Mouse (Mus musculus) 3T3-L1 (cell line): ENCODE results near the gene Sec24b.
A peak's percentile ranks its signal among the peaks of the same experiment; 100 is the strongest.

Experiments
- DNase-seq: peaks from one replicate; pipeline ENCODE4 v3.0.0-alpha.2; 2015; ENCODE audit warnings: low read depth, low spot score

The Sec24b gene

DNA sequence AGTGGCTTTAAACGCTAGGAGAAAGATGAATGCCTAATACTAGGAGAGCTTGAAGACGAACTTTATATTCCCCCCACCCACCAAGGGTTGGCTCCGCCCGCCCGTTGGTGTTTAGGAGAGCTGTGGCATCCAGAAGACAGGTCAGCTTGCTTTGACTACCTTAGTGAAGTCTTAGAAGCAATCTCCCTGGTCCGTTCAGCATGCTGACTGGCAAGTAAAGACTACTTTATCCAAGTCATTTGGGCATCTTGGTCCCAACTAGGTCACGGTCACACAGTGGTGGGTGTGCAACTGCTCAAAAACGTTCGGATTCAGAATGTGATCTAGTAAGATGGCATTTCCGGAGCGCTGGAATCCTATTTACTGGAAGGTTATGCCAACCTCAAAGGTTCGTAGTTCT, at the start of gene Sec24b:
Gene Sec24b, minus strand, starts transcription at position 273 of the 400 bp plus-strand sequence.
- peak; percentile 73 for DNase-seq

DNA sequence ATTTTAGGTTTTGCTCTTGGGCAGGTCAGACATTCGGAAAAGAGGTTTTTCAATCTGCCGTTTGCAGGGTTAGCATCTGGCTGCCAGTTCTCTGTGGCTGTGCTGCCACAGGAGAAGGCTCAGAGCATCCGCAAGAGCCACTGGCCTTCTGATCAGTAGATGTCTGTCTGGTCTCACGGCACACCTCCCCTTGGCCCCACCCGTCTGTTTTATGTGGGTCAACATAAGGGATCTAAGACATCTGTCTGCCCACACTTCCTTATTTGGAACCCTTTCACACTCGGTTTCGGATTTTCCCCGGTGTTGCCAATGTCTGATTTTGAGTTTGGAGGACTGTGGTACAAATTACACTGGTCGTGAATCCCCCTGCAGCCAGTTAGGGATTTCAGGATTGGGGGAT, 43.1 kb upstream of the Sec24b start:
- DNase-seq: no peak

DNA sequence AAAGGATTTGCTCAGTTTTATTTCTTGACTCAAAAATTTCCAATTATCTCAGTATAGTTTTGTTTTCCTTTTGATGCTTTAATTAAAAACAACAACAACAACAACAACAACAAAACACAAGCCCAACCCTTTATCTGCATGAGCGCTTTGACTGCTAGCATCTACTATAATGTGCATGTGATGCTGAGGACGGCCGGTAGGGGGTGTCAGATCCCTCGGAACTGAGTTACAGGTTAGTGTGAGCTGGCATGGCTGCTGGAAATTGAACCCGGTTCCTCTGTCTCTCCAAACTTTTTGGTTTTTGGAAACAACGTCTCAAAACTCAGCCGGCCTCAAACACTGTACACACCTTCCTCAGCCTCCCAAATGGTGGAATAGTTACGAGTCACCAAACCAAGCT, 42.1 kb upstream of the Sec24b start:
- DNase-seq: peak; percentile 20

DNA sequence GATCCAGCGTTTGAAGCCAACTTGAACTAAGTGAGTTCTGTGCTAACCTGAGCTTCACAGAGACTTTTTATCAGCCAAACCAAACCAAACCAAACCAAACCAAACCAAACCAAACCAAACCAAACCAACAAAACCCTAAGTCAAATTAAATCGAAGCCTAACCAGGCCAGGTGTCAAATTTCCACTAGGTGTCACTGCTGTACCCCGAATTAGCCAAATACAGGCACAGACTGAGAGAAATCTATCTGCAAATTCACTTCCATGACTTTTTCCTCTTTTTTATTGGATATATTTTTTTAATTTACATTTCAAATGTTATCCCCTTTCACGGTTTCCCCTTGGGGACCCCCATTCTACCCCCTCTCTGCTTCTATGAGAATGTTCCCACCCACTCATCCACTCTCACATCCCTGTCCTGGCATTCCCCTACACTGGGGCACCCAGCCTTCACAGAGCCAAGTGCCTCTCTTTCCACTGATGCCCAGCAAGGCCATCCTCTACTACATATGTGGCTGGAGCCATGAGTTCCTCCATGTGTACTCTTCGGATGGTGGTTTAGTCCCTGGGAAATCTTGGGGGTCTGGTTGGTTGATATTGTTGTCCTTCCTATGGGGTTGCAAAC, 33.9 kb upstream of the Sec24b start:
- DNase-seq: peak; percentile 68

DNA sequence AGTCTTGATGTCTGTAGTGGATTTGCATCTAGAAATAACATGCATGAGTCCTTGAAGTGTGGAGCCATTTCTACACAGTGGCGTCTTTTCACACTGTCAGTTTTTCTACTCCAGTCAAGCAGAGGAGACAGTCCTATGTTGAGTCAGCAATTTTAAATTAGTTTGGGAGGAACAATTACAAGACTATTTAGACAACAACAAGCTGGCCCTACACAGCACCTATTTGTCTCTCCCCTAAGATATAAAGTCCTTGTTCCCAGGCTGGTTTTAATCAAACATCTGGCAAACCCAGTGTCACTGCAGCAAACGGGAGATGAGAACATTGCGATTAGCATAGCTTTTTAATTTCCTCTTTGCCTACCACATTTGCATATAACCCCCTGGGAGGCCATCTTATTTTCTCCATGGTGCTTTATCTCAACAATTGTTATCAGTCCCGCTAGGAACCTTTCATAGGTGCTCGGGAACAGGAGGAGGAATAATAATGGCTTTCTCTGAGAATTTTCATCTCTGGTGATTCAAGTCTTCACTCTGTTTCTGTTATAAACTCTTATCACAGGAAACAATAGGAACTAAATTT, 32.9 kb upstream of the Sec24b start:
- DNase-seq: no peak

DNA sequence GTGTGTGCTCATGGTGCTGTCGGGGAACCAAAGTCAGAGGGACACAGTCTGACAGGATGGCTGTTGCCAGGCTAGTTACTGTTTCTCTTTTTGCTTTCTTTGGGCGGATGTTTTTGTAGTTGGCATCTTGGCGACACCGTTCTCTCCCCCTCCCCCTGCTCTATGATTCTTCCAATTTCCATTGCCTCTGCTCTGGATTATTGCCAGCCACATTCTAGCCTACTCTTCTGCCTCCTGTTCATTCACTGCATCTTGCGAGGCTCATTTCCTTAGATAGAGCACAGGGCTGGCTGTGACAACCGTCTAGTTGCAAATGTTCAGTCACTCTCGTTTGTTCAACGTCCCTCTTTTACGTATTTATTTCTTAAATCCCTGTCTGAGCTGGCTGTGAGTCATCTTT, 29.1 kb upstream of the Sec24b start:
- DNase-seq: no peak

DNA sequence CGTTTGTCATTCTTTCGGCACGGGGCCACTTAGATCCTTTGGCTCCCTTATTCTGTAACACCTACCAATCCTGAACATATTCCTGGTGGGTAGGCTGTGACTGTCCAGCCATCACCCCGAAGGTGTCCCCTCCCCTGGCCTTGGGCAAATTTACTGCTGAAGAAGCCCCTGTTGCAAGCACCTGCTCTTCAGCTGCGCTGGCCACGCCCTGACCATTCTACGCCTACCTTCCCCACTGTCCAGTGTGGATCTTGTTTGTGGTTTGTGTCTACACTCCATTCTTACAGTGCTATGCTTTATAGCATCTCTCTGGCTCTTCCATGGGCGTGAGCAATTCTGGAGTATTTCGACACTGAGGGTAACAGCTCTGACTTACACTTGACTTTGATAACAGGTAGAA, 27.3 kb upstream of the Sec24b start:
- no peak for DNase-seq

DNA sequence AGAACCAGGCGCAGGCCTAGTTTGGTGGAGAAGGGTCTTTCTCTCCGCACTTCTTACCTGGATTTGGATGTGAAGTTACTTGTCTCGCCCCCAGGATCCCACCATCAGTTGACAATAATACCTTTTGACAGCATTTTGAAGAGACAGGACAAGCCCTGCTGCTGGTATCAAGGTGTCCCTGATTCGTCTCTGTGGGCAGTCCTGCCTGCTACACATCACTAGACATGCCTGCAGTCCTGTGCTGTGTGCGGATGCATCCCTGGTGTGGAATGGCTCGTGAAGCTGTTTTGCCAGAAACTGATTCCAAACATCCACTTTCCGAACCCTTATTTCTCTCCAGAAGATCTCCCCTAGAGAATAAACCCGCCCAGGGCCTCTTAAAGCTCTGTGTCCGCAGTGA, 26.1 kb upstream of the Sec24b start:
- DNase-seq: no peak

DNA sequence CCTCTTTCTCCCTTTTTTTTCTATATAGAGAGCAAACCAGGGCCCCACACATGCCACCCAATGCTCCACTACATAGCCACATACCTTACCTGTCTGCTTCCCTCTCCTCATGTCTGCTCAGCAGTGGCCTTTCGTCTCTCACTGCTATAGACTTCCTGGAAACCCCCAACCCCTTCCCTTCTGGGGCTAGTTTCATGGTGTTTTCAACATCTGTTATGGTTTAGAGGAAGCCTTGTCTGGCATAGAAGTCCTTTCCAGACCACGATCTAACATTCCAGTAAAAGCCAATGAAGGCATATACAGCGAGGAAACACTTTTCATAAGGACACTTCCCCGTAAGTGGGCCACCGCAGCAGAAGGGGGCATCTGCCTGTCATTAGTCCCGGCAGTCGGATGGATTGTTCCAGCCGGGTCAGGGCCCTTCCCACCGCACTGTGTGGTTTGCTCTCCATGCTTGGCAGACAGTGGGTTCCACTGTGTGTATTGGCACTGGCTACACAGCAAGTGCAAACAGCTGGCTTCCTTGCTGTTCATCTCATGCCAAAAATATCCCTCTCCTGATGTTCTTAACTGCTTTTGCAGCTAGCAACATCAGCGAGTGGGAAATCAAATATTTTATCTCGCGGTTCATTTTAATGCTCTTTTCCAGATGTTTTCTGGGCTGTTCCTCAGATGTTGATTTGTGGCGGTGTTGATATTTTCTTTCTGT, 25.2 kb upstream of the Sec24b start:
- peak; percentile 27 for DNase-seq

DNA sequence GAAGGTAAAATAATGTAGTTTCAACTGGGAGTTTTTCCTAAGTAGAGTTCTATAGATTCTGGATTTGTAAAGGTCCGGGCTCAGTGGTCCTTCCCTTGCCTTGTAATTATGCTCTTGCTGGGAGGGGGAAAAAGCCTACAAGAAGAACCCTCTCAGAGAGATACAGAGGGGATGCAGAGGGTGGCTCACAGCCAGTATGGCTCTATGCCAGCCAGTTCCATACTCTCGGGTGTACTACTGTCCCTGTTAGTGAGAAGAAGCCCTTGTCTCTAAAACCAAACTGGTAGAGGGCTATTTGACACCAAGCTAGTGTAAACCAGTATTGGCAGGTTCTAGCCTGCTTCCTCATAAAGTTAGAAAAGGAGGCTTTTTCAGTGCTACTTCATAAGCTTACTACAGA, 22.0 kb upstream of the Sec24b start:
- no peak for DNase-seq

DNA sequence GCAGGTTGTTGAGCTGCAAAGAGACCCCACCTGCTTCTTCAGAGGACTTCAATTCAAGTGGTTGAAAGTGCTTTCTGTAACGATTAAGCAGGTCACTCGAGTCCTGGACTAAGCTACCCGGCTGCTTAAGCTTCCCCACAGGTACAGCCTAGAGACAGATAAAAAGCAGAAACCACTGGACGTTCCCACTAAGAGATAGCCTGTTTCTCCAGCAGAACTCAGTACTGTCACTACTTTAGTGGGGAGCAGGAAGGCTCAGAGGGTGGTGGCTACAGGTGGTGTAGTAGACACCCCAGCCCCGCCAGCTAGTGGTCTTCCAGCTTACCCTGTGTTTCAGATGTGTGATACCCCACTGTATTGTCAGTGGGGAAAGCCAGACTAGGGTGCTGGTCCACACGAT, 19.3 kb upstream of the Sec24b start:
- DNase-seq: no peak

DNA sequence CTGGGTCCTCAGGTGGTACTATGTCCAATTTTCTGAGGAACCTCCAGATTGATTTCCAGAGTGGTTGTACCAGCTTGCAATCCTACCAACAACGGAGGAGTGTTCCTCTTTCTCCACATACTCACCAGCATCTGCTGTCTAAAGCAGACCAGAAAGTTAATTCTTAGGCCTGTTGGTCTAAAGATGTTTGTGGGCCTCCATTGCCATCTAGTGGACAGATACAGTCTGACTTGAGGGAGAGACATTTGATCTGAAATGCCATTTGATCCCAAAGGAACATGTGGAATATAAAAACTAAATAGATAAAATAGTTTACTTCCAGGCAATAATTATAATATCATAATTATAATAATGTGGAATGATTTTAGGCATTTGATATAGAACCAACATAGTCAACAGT, 18.4 kb upstream of the Sec24b start:
- peak; percentile 89 for DNase-seq

DNA sequence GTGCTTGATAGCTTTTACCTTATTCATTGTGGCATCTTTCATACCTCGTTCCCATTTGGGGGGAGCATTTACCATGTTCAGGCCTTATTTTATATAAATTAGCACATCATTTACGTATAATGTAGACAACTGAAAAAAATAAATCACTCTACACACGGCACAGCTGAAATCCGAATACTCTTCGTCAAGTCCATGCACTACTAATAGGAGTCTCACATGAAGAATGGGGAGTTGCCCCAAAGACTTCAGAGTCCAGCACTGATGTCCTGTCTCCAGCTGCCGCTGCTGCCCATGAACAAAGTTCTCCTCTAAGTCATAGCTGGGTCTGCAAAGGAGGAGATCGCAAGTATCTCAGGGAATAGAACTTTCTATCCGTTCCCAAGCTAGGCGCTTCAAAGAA, 15.9 kb upstream of the Sec24b start:
- no peak for DNase-seq

DNA sequence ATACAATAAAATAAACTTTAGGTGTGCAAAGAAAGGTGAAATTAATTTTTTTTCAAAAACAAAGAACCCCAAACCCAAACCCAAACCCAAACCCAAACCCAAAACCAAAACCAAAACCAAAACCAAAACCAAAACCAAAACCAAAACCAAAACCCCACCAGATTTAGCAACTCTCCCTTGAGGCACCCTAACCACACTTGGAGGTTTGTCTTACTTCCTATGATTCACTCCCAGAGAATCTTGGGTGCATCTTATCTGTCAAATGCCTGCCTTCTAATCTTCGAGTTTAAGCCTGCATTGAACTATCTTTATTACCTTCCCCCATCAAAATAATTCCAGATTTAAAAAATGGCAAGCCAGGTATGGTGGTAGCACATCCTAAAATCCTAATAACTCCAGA, 14.4 kb upstream of the Sec24b start:
- peak; percentile 39 for DNase-seq

DNA sequence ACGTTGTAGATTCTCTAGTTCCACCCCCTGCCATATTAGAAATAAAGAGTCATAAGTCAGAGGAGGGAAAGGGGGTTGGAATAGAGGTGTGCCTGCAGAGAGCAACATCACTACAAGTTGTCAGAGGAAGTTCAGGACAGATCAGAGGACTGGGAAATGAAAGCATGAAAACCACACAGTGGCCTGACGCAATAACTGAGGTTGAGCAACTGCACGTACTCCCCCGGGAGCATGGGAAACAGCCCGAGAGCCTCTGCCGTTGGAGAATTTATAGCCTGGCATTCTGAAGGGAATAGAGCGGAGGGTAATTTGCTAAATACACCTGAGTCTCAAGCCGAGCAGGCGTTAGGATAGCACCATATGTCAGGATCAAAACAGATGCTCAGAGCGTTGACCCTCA, 11.7 kb upstream of the Sec24b start:
- peak; percentile 76 for DNase-seq

DNA sequence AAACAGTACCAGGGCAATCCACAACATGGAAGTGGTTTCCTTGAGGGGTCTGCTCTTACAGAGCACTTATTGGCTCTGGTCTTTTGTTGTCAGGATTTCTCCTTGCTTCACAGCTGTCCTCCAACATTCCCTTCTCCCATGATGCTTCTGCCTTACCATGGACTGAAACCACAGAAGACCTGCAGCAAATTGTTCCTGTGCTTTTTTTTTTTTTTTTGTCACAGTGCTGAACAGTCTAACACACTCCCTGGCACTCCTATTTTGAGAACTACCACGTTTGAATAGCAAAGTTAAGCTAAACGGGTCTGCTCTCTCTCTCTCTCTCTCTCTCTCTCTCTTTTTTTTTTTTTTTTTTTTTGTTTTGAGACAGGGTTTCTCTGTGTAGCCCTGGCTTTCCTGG, 10.6 kb upstream of the Sec24b start:
- DNase-seq: no peak

DNA sequence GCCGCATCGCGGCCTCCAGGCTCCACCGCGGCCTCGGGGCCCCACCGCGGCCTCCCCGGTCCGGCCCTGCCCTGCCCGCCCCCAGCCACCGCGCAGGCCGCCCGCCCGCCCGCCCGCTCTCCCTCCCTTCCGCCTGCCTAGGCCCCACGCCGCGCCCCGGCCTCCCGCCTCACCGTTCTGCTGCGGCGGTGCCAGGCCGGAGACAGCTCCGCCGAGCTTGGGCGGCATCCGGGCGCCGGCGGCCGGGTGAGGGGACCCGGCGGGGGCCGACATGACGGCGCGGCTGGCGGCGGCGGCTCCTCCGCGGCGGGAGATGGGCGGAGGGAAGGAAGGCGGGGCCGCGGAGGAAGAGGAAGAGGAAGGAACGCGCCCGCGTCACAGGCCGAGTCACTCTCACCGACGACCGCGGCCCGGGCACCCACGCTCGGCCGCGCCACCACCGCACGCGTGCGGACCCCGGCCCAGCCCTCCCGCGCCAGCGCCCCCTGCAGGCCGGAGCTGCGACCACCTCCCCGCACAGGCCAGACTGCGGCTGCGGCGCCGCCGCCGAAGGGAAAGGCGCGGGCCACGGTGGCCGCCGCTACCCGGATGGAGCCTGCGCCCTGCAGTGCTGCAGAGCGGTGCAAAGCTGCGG, 840 bp downstream of the Sec24b start:
- DNase-seq: peak; percentile 60

DNA sequence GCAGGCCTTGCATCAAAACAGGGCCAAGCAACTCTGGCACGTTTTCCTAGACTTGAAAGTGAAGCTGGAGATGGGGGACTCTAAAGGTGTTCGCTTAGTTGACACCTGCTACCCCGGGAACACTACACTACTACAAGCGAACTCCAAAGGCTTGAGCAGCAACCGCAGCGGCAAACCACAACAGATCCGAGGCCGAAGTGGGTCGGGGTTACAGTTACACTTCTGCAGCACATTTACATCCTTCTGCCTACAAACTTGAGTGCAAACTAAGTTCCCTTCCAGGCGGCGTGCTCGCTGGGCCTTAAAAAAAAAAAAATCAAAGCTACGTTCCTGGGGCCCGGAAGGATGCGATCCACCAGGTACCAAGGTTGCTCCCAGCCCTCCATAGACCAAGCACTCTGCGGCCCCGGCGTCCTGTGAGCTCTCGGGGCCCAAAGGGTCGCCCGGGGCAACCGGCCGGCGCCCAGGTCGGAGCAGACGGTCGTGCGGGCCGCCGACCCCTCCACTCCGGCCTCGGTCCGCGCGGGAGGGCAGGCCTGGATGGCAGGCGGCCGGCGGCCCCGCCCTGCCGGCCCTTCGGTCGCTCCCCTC, 1.5 kb downstream of the Sec24b start:
- DNase-seq: peak; percentile 56

DNA sequence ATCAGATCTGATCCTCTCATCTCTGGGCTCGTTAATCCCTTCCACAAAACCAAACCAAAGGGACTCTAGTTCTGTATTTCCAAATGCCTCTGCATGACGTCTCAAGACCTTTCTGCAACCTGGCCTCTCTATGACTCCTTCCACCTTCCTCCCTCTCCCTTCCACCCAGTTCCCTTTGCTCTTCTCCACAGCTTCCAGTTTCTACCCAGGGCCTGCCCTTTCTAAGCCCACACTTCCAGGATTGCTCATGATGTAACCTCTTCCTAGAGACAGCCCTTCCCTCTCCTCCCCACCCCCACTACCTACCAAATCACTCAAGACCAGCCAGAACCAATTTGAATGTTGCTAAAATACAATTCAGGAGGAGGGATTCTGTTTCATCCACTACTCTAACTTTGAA, 2.9 kb downstream of the Sec24b start:
- DNase-seq: no peak

DNA sequence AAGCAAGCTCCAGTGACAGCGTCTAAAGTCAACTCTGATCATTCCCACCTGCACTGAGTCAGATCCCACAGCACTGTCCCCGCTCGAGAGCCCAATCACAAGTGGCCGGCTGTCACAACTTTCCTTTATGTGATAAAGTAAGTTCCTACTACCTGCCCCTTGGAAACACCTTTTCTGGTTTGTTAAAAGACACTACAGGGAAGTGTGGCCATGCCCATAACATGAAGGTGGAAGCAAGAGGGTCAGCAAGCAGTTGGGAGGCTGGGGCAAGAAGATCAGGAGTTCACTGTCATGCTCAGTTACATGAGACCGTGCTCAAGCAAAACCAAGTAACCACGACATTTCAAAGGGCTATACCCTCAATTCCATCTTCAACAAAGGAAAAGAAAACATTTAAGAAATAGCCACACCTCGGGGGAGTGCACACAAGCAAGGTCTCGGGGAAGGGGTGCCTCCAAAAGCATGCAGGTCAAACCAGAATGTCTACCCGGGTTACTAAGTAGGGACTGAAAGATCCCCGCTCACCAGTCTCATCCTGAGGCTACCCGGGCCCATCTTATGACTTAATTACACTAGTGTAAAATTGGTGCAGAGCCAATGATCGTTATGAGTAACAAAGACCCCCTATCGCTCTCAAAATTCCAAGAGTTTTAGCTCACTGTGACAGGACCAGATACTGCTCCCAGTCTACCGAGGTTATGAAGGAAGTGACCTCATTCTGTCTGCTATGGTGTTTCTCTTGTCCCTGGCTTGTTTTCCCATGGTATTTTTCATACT, 3.6 kb downstream of the Sec24b start:
- DNase-seq: no peak
